Mouse (Mus musculus): ENCODE measurements at regions not wholly inside any gene's neighbourhood (a gene's known extent, or its start where the extent isn't known, plus 50 kb on each side); places are given as distances from the start of the nearest gene placed in this dataset.

DNA sequence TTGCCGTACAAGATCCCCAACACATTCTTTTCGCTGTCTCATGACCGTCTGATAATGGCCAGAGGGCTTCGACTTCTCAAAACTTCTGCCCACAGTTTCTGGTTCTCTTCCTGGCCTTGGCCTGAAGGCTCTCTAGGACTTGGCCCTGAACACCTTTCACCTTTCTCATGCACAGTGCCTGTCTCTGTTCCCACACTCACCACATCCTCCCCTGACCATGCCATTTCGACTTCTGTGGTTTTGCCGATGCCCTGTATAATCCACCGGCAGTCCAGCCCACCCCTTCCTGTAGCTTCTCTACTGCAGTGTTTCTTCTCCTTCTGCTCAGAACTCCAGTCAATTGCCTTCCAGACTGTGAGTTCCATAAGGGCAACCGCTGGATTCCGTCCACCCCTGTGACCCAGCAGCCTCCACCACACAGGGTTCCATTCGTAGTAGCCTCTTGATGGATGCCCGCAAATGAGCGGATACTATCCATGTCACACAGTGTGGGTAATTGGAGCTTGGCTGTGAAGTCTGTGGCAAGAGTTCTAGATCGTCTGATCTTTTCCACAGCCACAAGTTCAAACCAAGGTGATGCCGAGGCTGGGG is 53.3 kb upstream of the Cnih3 start:
- no peak for DNase-seq (ENCODE audit: low spot score in 2 of 2)

DNA sequence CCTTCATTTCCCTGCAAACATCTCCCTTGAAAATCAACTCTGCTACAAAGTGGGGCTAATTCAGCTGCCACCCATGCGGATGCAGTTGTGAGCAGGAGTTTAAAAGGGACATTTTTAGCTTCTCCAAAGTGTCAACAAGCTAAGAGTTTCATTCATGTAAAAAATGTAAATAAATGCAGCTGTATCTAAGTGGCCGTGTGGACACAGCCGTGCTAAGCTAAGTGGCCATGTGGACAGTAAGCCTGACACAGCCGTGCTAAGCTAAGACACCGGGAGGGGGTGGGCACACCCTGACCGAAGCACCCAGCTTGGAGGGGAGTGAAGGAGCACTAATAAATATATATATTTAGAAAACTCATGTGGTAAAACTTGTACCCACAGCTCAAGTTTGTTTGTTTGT is 52.6 kb upstream of the Cnih3 start:
- no peak for DNase-seq (ENCODE audit: low spot score in 2 of 2)

DNA sequence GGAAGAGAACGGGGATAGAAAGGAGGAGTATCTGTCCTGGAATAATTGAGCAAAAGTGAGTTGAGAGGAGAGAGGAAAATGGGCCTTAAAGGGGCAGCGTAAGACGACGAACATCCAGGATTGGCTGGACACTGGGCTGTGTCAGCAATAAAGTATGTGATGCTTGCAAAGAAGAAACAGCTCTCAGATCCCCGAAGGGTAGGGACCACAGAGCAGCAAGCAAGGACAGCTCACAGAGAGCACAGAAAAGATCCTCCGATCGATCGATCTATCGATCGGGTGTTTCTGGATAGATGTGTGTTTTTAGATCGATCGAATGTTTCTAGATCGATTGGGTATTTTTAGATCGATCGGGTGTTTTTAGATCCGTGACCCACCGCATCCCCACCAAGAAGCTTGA is 50.3 kb upstream of the Cnih3 start:
- DNase-seq (ENCODE audit: low spot score in 2 of 2): no peak

Measured in left cerebral cortex, adult 8-10 months (tissue).